Mouse (Mus musculus) forebrain, postnatal 0 days (tissue): ENCODE measurements at regions not wholly inside any gene's neighbourhood (a gene's known extent, or its start where the extent isn't known, plus 50 kb on each side); places are given as distances from the start of the nearest gene placed in this dataset.
"Not testable (repeated sequence)": the region's sequence is repeated elsewhere in the genome, so short reads cannot be mapped to it uniquely, and the experiment has no call there.

Source experiments
- ATAC-seq: fragments of 200-750 bp; cut with Nextera tagmentation; 2 replicates; pipeline ENCODE4 v1.8.0; 2017; ENCODE audit warnings: mild to moderate bottlenecking, moderate library complexity
- DNase-seq: peaks from one replicate; pipeline ENCODE4 v3.0.0-alpha.2; 2015
- H3K27ac ChIP-seq: fragments of 300-500 bp; sonication (generic); 2 replicates; pipeline ENCODE4 v1.5.1; 2014; ENCODE audit warnings: low read depth, mild to moderate bottlenecking, antibody characterized with exemption, low read length, moderate library complexity, mixed read lengths
- H3K27me3 ChIP-seq: fragments of 300-500 bp; sonication (generic); 2 replicates; pipeline ENCODE4 v1.6.1; 2014; ENCODE audit warnings: mild to moderate bottlenecking, low read length, mixed read lengths; ENCODE audit not compliant: insufficient read depth
- H3K36me3 ChIP-seq: fragments of 300-500 bp; sonication (generic); 2 replicates; pipeline ENCODE4 v1.6.1; 2014; ENCODE audit warnings: mild to moderate bottlenecking, moderate library complexity; ENCODE audit not compliant: insufficient read depth
- H3K4me1 ChIP-seq: fragments of 300-500 bp; sonication (generic); 2 replicates; pipeline ENCODE4 v1.6.1; 2014; ENCODE audit warnings: antibody characterized with exemption; ENCODE audit not compliant: insufficient read depth
- H3K4me2 ChIP-seq: fragments of 300-500 bp; sonication (generic); 2 replicates; pipeline ENCODE4 v1.6.1; 2014; ENCODE audit warnings: low read depth, mild to moderate bottlenecking, moderate library complexity
- H3K4me3 ChIP-seq: fragments of 300-500 bp; sonication (generic); 2 replicates; pipeline ENCODE4 v1.5.1; 2014; ENCODE audit warnings: low read depth, low read length, mixed read lengths
- H3K9ac ChIP-seq: fragments of 300-500 bp; sonication (generic); 2 replicates; pipeline ENCODE4 v1.6.1; 2014; ENCODE audit warnings: mild to moderate bottlenecking
- H3K9me3 ChIP-seq: fragments of 300-500 bp; sonication (generic); 2 replicates; pipeline ENCODE4 v1.6.1; 2016; ENCODE audit warnings: low read length
- CTCF ChIP-seq: sonication (generic); IDR thresholded peaks from 2 replicates; pipeline ENCODE4 v1.5.1; 2016; ENCODE audit warnings: antibody characterized with exemption, control low read depth, low read depth
- WGBS: fragments of 180-500 bp; shearing (Covaris S2); extraction: QIAGEN DNeasy Blood & Tissue Kit; methylation state at CpG from one replicate; pipeline ENCODE4 v1.1.7; 2014; 5-methylcytosine and 5-hydroxymethylcytosine counted together

- ATAC-seq = no peak
- H3K4me2 ChIP-seq = no peak overlapping the region
- 93% methylated on average over 12 of the region's 12 CpGs for WGBS
- H3K27ac ChIP-seq = no peak overlapping the region
- no peak overlapping the region for H3K4me3 ChIP-seq
- no peak for TF ChIP-seq CTCF
- no peak overlapping the region for H3K9ac ChIP-seq
- H3K9me3 ChIP-seq = no peaks in the 10 kb centered on the region
- H3K27me3 ChIP-seq = no peaks in the 10 kb centered on the region
- no peak for DNase-seq
- H3K36me3 ChIP-seq = no peaks in the 10 kb centered on the region
- H3K4me1 ChIP-seq = peaks cover 10% of the 10 kb centered on the region
Observed at GRCm38 (mm10) chr3:101208751-101209150, 79.0 kb downstream of the Cd2 start.

- H3K9ac ChIP-seq, H3K27ac ChIP-seq, H3K4me1 ChIP-seq, H3K4me2 ChIP-seq, H3K9me3 ChIP-seq, H3K4me3 ChIP-seq, ATAC-seq, DNase-seq, H3K36me3 ChIP-seq, H3K27me3 ChIP-seq: not testable (repeated sequence)
- WGBS = 93% methylated on average over 13 of the region's 13 CpGs
Observed at GRCm38 (mm10) chr3:101206172-101206571, 81.6 kb downstream of the Cd2 start.

- no peaks in the 10 kb centered on the region for H3K36me3 ChIP-seq
- no peak overlapping the region for H3K4me2 ChIP-seq
- H3K9ac ChIP-seq = no peak overlapping the region
- H3K4me1 ChIP-seq = peaks cover 4% of the 10 kb centered on the region; the same call in 1 of the 2 replicates
- no peaks in the 10 kb centered on the region for H3K9me3 ChIP-seq
- peak; percentile 81 for ATAC-seq
- WGBS = 66% methylated on average over 5 of the region's 5 CpGs
- TF ChIP-seq CTCF = no peak
- DNase-seq = peak; percentile 52
- no peak overlapping the region for H3K27ac ChIP-seq
- H3K4me3 ChIP-seq = no peak overlapping the region
- no peaks in the 10 kb centered on the region for H3K27me3 ChIP-seq
Observed at GRCm38 (mm10) chr3:101194725-101195124, 84.6 kb upstream of the Ptgfrn start.

GRCm38 (mm10) chr3:101194319-101194718, 84.2 kb upstream of the Ptgfrn start:
- ATAC-seq = peak; percentile 53
- no peak for TF ChIP-seq CTCF
- H3K4me3 ChIP-seq = no peak overlapping the region
- 41% methylated on average over 5 of the region's 5 CpGs for WGBS
- no peak overlapping the region for H3K9ac ChIP-seq
- no peaks in the 10 kb centered on the region for H3K9me3 ChIP-seq
- peak overlapping the region; percentile 47; the same call in 1 of the 2 replicates for H3K27ac ChIP-seq
- DNase-seq = peak; percentile 37
- no peaks in the 10 kb centered on the region for H3K27me3 ChIP-seq
- no peaks in the 10 kb centered on the region for H3K36me3 ChIP-seq
- H3K4me2 ChIP-seq = no peak overlapping the region
- peaks cover 4% of the 10 kb centered on the region; the same call in 1 of the 2 replicates for H3K4me1 ChIP-seq

GRCm38 (mm10) chr3:101191298-101191986, 81.4 kb upstream of the Ptgfrn start:
- Histone ChIP-seq H3K4me2 (no peak overlapping the region), H3K27me3 (no peaks in the 10 kb centered on the region), H3K9ac (no peak overlapping the region), H3K4me3 (no peak overlapping the region), H3K36me3 (no peaks in the 10 kb centered on the region), H3K4me1 (peaks cover 4% of the 10 kb centered on the region; the same call in 1 of the 2 replicates), H3K27ac (no peak overlapping the region), H3K9me3 (no peaks in the 10 kb centered on the region)
- ATAC-seq (peak; percentile 47), DNase-seq (peak; percentile 39)
- 40% methylated on average over 7 of the region's 7 CpGs for WGBS
- no peak for TF ChIP-seq CTCF

GRCm38 (mm10) chr3:101181958-101182357, 71.9 kb upstream of the Ptgfrn start:
- Histone ChIP-seq H3K9ac (no peak overlapping the region), H3K27me3 (no peaks in the 10 kb centered on the region), H3K9me3 (peaks cover 5% of the 10 kb centered on the region; the same call in 1 of the 2 replicates), H3K4me1 (no peaks in the 10 kb centered on the region), H3K36me3 (no peaks in the 10 kb centered on the region), H3K4me3 (no peak overlapping the region), H3K4me2 (no peak overlapping the region), H3K27ac (no peak overlapping the region)
- TF ChIP-seq CTCF = no peak
- 89% methylated on average over 11 of the region's 11 CpGs for WGBS
- ATAC-seq (no peak), DNase-seq (no peak)

GRCm38 (mm10) chr3:101173954-101174353, 63.9 kb upstream of the Ptgfrn start:
- Histone ChIP-seq H3K4me2 (no peak overlapping the region), H3K9ac (no peak overlapping the region), H3K4me1 (no peaks in the 10 kb centered on the region), H3K27me3 (no peaks in the 10 kb centered on the region), H3K36me3 (no peaks in the 10 kb centered on the region), H3K27ac (no peak overlapping the region), H3K9me3 (peaks cover 5% of the 10 kb centered on the region; the same call in 1 of the 2 replicates), H3K4me3 (no peak overlapping the region)
- no peak for TF ChIP-seq CTCF
- ATAC-seq (no peak), DNase-seq (no peak)
- 79% methylated on average over 6 of the region's 6 CpGs for WGBS
